Mouse (Mus musculus) neural tube, embryonic 15.5 days (tissue): Measurements from ENCODE around the gene Cdk2. TPM values are rescaled to one million over a fixed set of nuclear protein-coding genes. Genes with fewer than 3 reads are reported as not detected.
A peak's percentile ranks its signal among the peaks of the same experiment; 100 is the strongest.

ENCODE experiments used
- ATAC-seq: fragments of 200-750 bp; cut with Nextera tagmentation; 2 replicates; pipeline ENCODE4 v1.8.0; 2017; ENCODE audit warnings: mild to moderate bottlenecking, moderate TSS enrichment, moderate library complexity; ENCODE audit not compliant: low FRiP score
- H3K27ac ChIP-seq: fragments of 300-500 bp; sonication (generic); replicated peaks from 2 replicates; pipeline ENCODE4 v1.5.1; 2015; ENCODE audit warnings: mild to moderate bottlenecking, inconsistent platforms
- H3K27me3 ChIP-seq: fragments of 300-500 bp; sonication (generic); replicated peaks from 2 replicates; pipeline ENCODE4 v1.6.1; 2015; ENCODE audit warnings: inconsistent platforms
- H3K36me3 ChIP-seq: fragments of 300-500 bp; sonication (generic); 2 replicates; pipeline ENCODE4 v1.6.1; 2015; ENCODE audit warnings: inconsistent platforms
- H3K4me1 ChIP-seq: fragments of 300-500 bp; sonication (generic); 2 replicates; pipeline ENCODE4 v1.6.1; 2015; ENCODE audit warnings: inconsistent platforms
- H3K4me2 ChIP-seq: fragments of 300-500 bp; sonication (generic); 2 replicates; pipeline ENCODE4 v1.6.1; 2015; ENCODE audit warnings: inconsistent platforms, mild to moderate bottlenecking, moderate library complexity
- H3K4me3 ChIP-seq: fragments of 300-500 bp; sonication (generic); replicated peaks from 2 replicates; pipeline ENCODE4 v1.5.1; 2015; ENCODE audit warnings: mild to moderate bottlenecking, inconsistent platforms
- H3K9ac ChIP-seq: fragments of 300-500 bp; sonication (generic); replicated peaks from 2 replicates; pipeline ENCODE4 v1.6.1; 2015; ENCODE audit warnings: mild to moderate bottlenecking, inconsistent platforms
- H3K9me3 ChIP-seq: fragments of 300-500 bp; sonication (generic); replicated peaks from 2 replicates; pipeline ENCODE4 v1.6.1; 2016; ENCODE audit warnings: inconsistent platforms
- WGBS: fragments of 180-500 bp; shearing (Covaris S2); methylation state at CpG from one replicate; pipeline ENCODE4 v1.1.7; 2015; ENCODE audit warnings: mixed read lengths; 5-methylcytosine and 5-hydroxymethylcytosine counted together
- polyA plus RNA-seq: library from polyadenylated mRNA; unstranded; fragments of >200 nt; fragmentation: Nextera tagmentation; extraction: Ambion mirVana; gene quantifications from 2 replicates; pipeline ENCODE4 v1.2.1, GENCODE M21; 2015

Gene Cdk2
- 16.1 and 33.7 TPM in 2 replicates for polyA plus RNA-seq

DNA sequence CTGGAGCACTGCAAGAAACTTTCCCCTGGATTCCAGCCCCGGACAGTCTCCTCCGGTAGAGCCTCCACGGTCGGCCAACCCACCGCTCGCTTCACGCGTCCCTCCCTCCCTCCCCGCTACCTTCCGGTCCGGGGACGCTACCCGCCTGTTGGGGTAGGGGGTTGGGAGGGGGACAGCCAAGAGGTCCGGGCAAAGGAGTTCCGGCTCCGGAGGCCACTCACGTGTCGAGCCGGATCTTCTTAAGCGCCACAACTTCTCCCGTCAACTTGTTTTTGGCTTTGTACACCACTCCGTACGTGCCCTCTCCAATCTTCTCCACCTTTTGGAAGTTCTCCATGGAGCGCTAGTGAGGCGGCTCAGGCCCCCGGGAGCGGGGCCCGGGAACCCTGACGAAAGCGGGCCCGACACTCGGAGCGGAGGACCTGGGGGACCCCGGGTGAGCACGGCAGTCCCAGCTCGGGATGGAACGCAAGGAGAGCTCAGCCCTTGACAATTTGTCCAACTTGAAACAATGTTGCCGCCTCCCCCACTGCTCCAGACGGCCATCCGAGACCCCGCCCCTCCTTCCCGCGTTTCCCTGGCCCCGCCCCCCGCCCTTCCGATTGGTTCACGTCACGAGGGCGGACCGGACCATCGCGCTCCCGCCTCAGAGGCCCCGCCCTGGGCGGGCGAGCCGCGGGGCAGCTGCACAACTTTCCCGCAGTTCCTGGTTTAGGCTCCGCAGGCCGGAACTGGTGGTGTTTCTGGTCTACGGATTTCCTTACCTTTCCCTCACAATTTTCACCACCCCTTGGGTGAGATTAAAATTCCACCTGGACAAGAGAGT, at the start of gene Cdk2:
Cdk2 (minus strand) TSS at position 541 of the 826 bp plus-strand sequence.
- Histone ChIP-seq H3K36me3 (no peaks in the 10 kb centered on the region), H3K4me2 (peak within 1 kb of the TSS; percentile 96), H3K9ac (peak within 1 kb of the TSS; percentile 57), H3K4me3 (peak within 1 kb of the TSS; percentile 75), H3K4me1 (peaks cover 20% of the 10 kb centered on the region), H3K9me3 (no peaks in the 10 kb centered on the region), H3K27me3 (no peaks in the 10 kb centered on the region), H3K27ac (peak within 1 kb of the TSS; percentile 83)
- peak; percentile 94 for ATAC-seq
- under 1% methylated on average over 62 of the region's 62 CpGs for whole genome bisulfite sequencing

- under 1% methylated on average over 37 of the region's 37 CpGs for WGBS
- Histone ChIP-seq H3K4me2 (peak overlapping the region; percentile 83), H3K9ac (peak overlapping the region; percentile 74), H3K27ac (peak overlapping the region; percentile 86), H3K4me3 (peak overlapping the region; percentile 61), H3K4me1 (peaks cover 40% of the 10 kb centered on the region), H3K27me3 (peaks cover 21% of the 10 kb centered on the region), H3K36me3 (0 out of 2 replicates have a peak, but pooled peaks cover 2% of the 10 kb centered on the region), H3K9me3 (no peaks in the 10 kb centered on the region)
- peak; percentile 95 for ATAC-seq
These were observed 43.5 kb upstream of the Cdk2 start for GRCm38 (mm10) chr10:128748252-128748864.

- Histone ChIP-seq H3K27me3 (peaks cover 27% of the 10 kb centered on the region), H3K9me3 (no peaks in the 10 kb centered on the region), H3K27ac (peak within 1 kb of the TSS; percentile 86), H3K36me3 (no peaks in the 10 kb centered on the region), H3K4me1 (peaks cover 47% of the 10 kb centered on the region), H3K4me2 (peak within 1 kb of the TSS; percentile 83), H3K4me3 (peak within 1 kb of the TSS; percentile 61), H3K9ac (peak within 1 kb of the TSS; percentile 74)
- WGBS, result under 1% methylated on average over 36 of the region's 36 CpGs
- ATAC-seq, result peak; percentile 52
These were observed 42.9 kb upstream of the Cdk2 start, which contains the start of gene Pym1 for GRCm38 (mm10) chr10:128747646-128748251. TSS of gene Pym1 (plus strand) at chr10:128747889.

- WGBS, result 42% methylated on average over 8 of the region's 9 CpGs
- ATAC-seq, result no peak
These were observed 42.3 kb upstream of the Cdk2 start for GRCm38 (mm10) chr10:128746972-128747645.

GRCm38 (mm10) chr10:128745946-128746613, 41.2 kb upstream of the Cdk2 start:
- 95% methylated on average over 10 of the region's 10 CpGs for WGBS
- H3K4me1 ChIP-seq, result peaks cover 45% of the 10 kb centered on the region
- H3K4me2 ChIP-seq, result no peak overlapping the region
- no peaks in the 10 kb centered on the region for H3K9me3 ChIP-seq
- H3K4me3 ChIP-seq, result no peak overlapping the region
- no peak overlapping the region for H3K9ac ChIP-seq
- no peak overlapping the region for H3K27ac ChIP-seq
- peaks cover 42% of the 10 kb centered on the region for H3K27me3 ChIP-seq
- no peaks in the 10 kb centered on the region for H3K36me3 ChIP-seq
- no peak for ATAC-seq

More at GRCm38 (mm10) chr10:128746972-128747645, 42.3 kb upstream of the Cdk2 start:
- H3K9ac ChIP-seq, result peak overlapping the region; percentile 74
- H3K9me3 ChIP-seq, result no peaks in the 10 kb centered on the region
- H3K27me3 ChIP-seq, result peaks cover 33% of the 10 kb centered on the region
- peak overlapping the region; percentile 86 for H3K27ac ChIP-seq
- H3K4me2 ChIP-seq, result peak overlapping the region; percentile 83
- peaks cover 48% of the 10 kb centered on the region for H3K4me1 ChIP-seq
- H3K4me3 ChIP-seq, result peak overlapping the region; percentile 61
- H3K36me3 ChIP-seq, result no peaks in the 10 kb centered on the region

GRCm38 (mm10) chr10:128744680-128745601, 40.1 kb upstream of the Cdk2 start, which contains the start of gene Dgka:
TSS of gene Dgka (minus strand) at chr10:128744855.
- peaks cover 40% of the 10 kb centered on the region for H3K4me1 ChIP-seq
- H3K4me3 ChIP-seq, result peak within 1 kb of the TSS; percentile 58
- 26% methylated on average over 18 of the region's 18 CpGs for WGBS
- no peaks in the 10 kb centered on the region for H3K9me3 ChIP-seq
- H3K27me3 ChIP-seq, result peaks cover 45% of the 10 kb centered on the region
- peak within 1 kb of the TSS; percentile 97 for H3K4me2 ChIP-seq
- no peaks in the 10 kb centered on the region for H3K36me3 ChIP-seq
- no peak for ATAC-seq
- H3K9ac ChIP-seq, result peak within 1 kb of the TSS; percentile 69
- peak within 1 kb of the TSS; percentile 25; the same call in 1 of the 2 replicates for H3K27ac ChIP-seq

- Histone ChIP-seq H3K36me3 (no peaks in the 10 kb centered on the region), H3K4me3 (peak overlapping the region; percentile 58), H3K9ac (peak overlapping the region; percentile 69), H3K27me3 (peaks cover 45% of the 10 kb centered on the region), H3K27ac (peak overlapping the region; percentile 25; the same call in 1 of the 2 replicates), H3K9me3 (no peaks in the 10 kb centered on the region), H3K4me1 (peaks cover 32% of the 10 kb centered on the region), H3K4me2 (peak overlapping the region; percentile 97)
- 20% methylated on average over 8 of the region's 8 CpGs for WGBS
- no peak for ATAC-seq
These were observed 39.4 kb upstream of the Cdk2 start for GRCm38 (mm10) chr10:128744211-128744610.

DNA sequence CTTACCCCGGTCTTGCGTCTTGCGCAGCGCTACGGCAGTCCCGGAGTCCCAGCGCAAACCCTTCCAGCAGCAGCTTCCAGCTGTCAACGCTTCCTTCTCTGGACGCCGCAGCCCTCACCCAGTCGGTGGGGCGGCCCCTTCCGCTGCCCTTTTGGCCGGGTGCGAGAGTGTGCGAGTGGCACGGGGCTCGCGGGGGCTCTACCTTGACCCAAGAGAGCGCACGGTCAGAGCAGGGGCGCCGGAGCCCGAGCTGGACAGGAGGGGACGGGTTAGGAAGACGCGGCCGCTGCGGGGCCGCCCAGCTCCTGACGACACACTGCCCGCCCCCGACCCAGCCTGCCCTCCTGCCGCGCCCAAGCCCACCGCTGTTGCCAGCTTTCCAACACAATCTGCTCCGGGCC, 39.0 kb upstream of the Cdk2 start:
- Histone ChIP-seq H3K27ac (peak overlapping the region; percentile 25; the same call in 1 of the 2 replicates), H3K4me1 (peaks cover 28% of the 10 kb centered on the region), H3K36me3 (no peaks in the 10 kb centered on the region), H3K4me3 (peak overlapping the region; percentile 58), H3K27me3 (peaks cover 45% of the 10 kb centered on the region), H3K9ac (peak overlapping the region; percentile 69), H3K9me3 (no peaks in the 10 kb centered on the region), H3K4me2 (peak overlapping the region; percentile 97)
- no peak for ATAC-seq
- WGBS, result under 1% methylated on average over 37 of the region's 37 CpGs

DNA sequence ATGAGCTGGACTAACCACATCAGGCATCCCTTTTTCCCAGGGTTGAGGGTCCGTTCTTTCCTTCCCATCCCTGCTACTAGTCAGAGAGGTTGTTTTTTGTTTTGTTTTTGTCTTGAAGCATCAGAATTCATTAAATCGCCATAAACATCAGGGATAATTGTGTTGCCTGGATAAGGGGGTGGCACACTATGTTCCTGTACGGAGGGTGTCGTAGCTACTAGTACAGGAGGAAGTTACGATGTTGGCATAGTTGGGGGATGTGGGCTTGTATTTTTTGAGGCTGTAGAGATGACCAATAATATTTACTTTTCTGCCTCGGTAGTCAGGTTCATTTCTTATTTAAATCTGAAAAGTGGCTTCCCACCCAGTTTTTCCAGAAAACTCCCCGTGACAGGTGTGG, 38.4 kb upstream of the Cdk2 start:
- Histone ChIP-seq H3K27ac (no peak overlapping the region; the same call in 1 of the 2 replicates), H3K4me3 (peak overlapping the region; percentile 58), H3K9me3 (no peaks in the 10 kb centered on the region), H3K9ac (peak overlapping the region; percentile 69), H3K27me3 (peaks cover 45% of the 10 kb centered on the region), H3K4me1 (peaks cover 28% of the 10 kb centered on the region), H3K4me2 (peak overlapping the region; percentile 97), H3K36me3 (no peaks in the 10 kb centered on the region)
- 3% methylated on average over 7 of the region's 7 CpGs for WGBS
- no peak for ATAC-seq

DNA sequence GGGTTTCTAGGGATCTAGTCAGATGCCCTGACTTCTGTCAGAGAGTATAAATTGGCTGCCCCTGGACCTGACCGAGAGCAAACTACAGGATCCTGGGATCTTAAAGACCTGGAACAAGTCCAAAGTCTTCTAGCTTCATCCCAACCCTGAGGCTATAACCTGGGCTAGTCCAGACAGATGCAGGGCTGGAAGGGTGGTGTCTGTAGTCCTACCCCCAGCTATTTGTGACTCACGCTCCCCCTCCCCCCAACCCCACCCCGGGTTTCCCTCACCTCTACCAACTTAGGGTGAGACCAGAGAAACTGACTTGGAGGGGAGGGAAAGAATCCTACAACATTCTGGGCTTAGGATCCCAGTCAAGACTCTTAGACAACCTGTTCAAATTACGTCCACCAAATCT, 37.8 kb upstream of the Cdk2 start:
- 51% methylated on average over 4 of the region's 4 CpGs for WGBS
- Histone ChIP-seq H3K4me3 (peak overlapping the region; percentile 58; the same call in 1 of the 2 replicates), H3K9me3 (no peaks in the 10 kb centered on the region), H3K4me2 (peak overlapping the region; percentile 97), H3K27ac (no peak overlapping the region), H3K36me3 (no peaks in the 10 kb centered on the region), H3K9ac (no peak overlapping the region), H3K4me1 (peaks cover 28% of the 10 kb centered on the region), H3K27me3 (peaks cover 45% of the 10 kb centered on the region)
- ATAC-seq, result no peak
